Mouse (Mus musculus) lung, adult 2 months (tissue): ENCODE measurements around the gene Lpar1.

ENCODE experiments used
- CTCF ChIP-seq: fragments of 200-500 bp; IDR thresholded peaks from 2 replicates; pipeline ENCODE4 v1.5.1; 2011; ENCODE audit warnings: mild to moderate bottlenecking, low read length, control low read depth; ENCODE audit not compliant: insufficient read depth
- POLR2A ChIP-seq: fragments of 200-500 bp; IDR thresholded peaks from 2 replicates; pipeline ENCODE4 v1.6.1; 2011; ENCODE audit warnings: low read depth, mild to moderate bottlenecking, control low read depth, low read length, borderline replicate concordance; ENCODE audit errors: extremely low read depth

DNA sequence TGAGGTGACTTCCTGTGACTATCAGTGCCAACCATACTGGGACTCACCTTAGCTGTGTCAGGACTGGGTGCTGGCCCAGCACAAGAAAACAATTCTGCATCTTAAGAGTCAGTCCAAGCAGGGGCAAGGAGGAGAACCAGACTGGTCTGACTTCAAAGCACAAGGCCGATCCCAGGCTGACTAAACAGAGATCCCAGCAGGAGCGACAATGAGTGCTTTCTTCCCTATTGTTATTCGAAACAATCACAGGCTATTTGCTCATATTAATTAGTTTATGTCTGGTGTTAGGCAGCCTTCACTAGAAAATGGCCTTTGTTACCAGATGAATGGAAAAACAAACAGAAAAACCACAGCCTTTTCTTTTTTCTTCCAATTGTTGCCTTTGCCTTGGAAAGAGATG lies 54.5 kb downstream of the Lpar1 start:
- TF ChIP-seq POLR2A (no peak), CTCF (no peak)
